ENCODE assay signal across 7 mouse cellular contexts in the genomic region with DNA sequence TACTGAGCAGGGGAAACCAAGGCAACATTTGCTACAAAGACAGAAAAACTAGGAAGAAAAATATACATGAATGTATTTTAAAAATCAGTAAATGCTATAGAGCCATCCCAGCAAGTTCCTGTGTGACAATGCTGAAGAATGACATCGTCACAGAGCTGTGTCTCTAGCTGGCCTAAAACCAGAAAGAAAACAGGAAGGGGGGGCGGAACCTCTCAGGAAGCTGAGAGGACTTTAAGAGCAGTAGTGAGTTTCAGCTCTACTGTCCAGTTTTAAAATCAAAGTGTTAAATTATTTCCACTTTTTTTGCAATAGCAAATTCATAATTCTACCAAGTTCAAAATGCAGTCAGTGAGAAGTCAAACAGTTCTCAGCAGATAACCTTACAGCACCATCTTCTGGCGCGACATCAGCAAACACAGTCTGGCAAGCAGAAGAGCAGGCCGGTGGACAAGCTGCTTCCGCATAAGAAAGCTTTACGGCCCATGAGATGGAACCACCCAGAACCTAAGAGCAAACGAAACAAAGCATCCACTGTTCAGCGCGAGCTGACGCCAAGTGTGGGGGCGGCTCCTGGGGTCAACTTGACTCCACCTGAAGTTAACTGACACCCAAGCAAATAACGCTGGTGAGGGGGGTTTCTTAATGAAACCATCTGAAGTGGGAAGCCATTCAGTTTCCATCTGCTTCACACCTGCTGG. TPM values are rescaled to one million over a fixed set of nuclear protein-coding genes. Genes with fewer than 3 reads are reported as not detected.
A peak's percentile ranks its signal among the peaks of the same experiment; 100 is the strongest.
DNase-seq lines count a peak whose midpoint lies in the region; ATAC-seq lines count a peak whose summit lies in the region.

No protein-coding gene starts in this region.

- WGBS in kidney, embryonic 15.5 days = 27% methylated on average over 13 of the region's 13 CpGs
- WGBS in embryonic facial prominence, embryonic 14.5 days = 40% methylated on average over 13 of the region's 13 CpGs

- DNase-seq in kidney, adult 8-10 months = no peak
- peak; percentile 21 for DNase-seq in R1 (ENCODE audit: low read depth, low spot score)
- DNase-seq in embryonic facial prominence, embryonic 14.5 days (ENCODE audit: low spot score) = peak; percentile 32
- DNase-seq in left cerebral cortex, postnatal 25 days (ENCODE audit: low spot score in 2 of 2) = peak; percentile 46 to 62
- DNase-seq in urinary bladder, postnatal 14 days (ENCODE audit: low spot score) = no peak
- no peak for DNase-seq in ovary, postnatal 36 days (ENCODE audit: low spot score)

- ATAC-seq in kidney, embryonic 15.5 days (replicated peaks; ENCODE audit: low FRiP score) = peak; percentile 49
- ATAC-seq in embryonic facial prominence, embryonic 14.5 days (ENCODE audit: low read depth) = no peak; the same call in 1 of the 2 replicates

- peaks cover 8% of the 10 kb centered on the region for H3K4me1 ChIP-seq in kidney, embryonic 15.5 days
- H3K4me1 ChIP-seq in embryonic facial prominence, embryonic 14.5 days (ENCODE audit: control insufficient read depth, insufficient read depth, low read length) = no peaks in the 10 kb centered on the region

- H3K27me3 ChIP-seq in kidney, embryonic 15.5 days = no peaks in the 10 kb centered on the region
- no peaks in the 10 kb centered on the region for H3K27me3 ChIP-seq in embryonic facial prominence, embryonic 14.5 days (replicated peaks; ENCODE audit: control insufficient read depth, insufficient read depth, low read length)

- H3K36me3 ChIP-seq in kidney, embryonic 15.5 days = peaks cover 58% of the 10 kb centered on the region
- H3K36me3 ChIP-seq in embryonic facial prominence, embryonic 14.5 days (ENCODE audit: control insufficient read depth, insufficient read depth, low read length) = peaks cover 67% of the 10 kb centered on the region

- intact Hi-C loops in left cerebral cortex, postnatal 25 days (cut with DNase I) = no loop called here

- no peak overlapping the region for H3K4me3 ChIP-seq in kidney, embryonic 15.5 days (replicated peaks)
- no peak overlapping the region for H3K4me3 ChIP-seq in embryonic facial prominence, embryonic 14.5 days (ENCODE audit: low read depth, low read length)

- no peaks in the 10 kb centered on the region for H3K9me3 ChIP-seq in kidney, embryonic 15.5 days (replicated peaks)
- H3K9me3 ChIP-seq in embryonic facial prominence, embryonic 14.5 days (ENCODE audit: control insufficient read depth, low read length) = no peaks in the 10 kb centered on the region

- H3K4me2 ChIP-seq in kidney, embryonic 15.5 days = no peak overlapping the region
- H3K4me2 ChIP-seq in embryonic facial prominence, embryonic 14.5 days (ENCODE audit: low read depth, low read length) = no peak overlapping the region

- peak overlapping the region; percentile 46 for H3K27ac ChIP-seq in kidney, embryonic 15.5 days
- H3K27ac ChIP-seq in embryonic facial prominence, embryonic 14.5 days (replicated peaks; ENCODE audit: low read depth, low read length) = no peak overlapping the region

- H3K9ac ChIP-seq in kidney, embryonic 15.5 days = no peak overlapping the region
- no peak overlapping the region for H3K9ac ChIP-seq in embryonic facial prominence, embryonic 14.5 days (ENCODE audit: low read depth, low read length)

RNA-seq across cellular contexts. Expression of gene Gxylt1, which starts 23.3 kb away (rescaled TPM):
- 15.2 and 15.9 TPM in 2 replicates for polyA plus RNA-seq in kidney, embryonic 15.5 days (2015; fragmentation: Nextera tagmentation; extraction: Ambion mirVana)
- 14.6 and 15.1 TPM in 2 replicates for polyA plus RNA-seq in embryonic facial prominence, embryonic 14.5 days (2014; fragmentation: Nextera tagmentation; extraction: Ambion mirVana)
- 10 to 100 TPM in 1 of 2 experiments, 1 to 10 TPM in 1; 9.8 to 11.3 TPM for total RNA-seq in left cerebral cortex, postnatal 25 days (2021)

Comparison
In these comparisons a context has a peak if more than half of its experiments do, and no peak if none do; other contexts are left out.
1. DNase-seq: peak in R1 (single experiment), embryonic facial prominence, embryonic 14.5 days (single experiment) and left cerebral cortex, postnatal 25 days (2 of 2); none in kidney, adult 8-10 months (0 of 2), urinary bladder, postnatal 14 days (single experiment) and ovary, postnatal 36 days (single experiment).